Mouse (Mus musculus): ENCODE data around the gene Pdzrn3. TPM values are rescaled to one million over a fixed set of nuclear protein-coding genes. Genes with fewer than 3 reads are reported as not detected.
A peak's percentile ranks its signal among the peaks of the same experiment; 100 is the strongest.

The Pdzrn3 gene
- polyA plus RNA-seq, 1 experiment, result 11.2 TPM

GRCm38 (mm10) chr6:101382891-101383290 lies 5.2 kb upstream of the Pdzrn3 start:
- WGBS, result 78% methylated on average over 4 of the region's 4 CpGs
- Histone ChIP-seq H3K27ac (ENCODE audit: insufficient read depth, low read depth, low read length) (no peak overlapping the region), H3K4me1 (ENCODE audit: control insufficient read depth, insufficient read depth, insufficient read length, low read length) (no peaks in the 10 kb centered on the region), H3K4me3 (ENCODE audit: low read depth, low read length) (no peak overlapping the region), H3K27me3 (ENCODE audit: control insufficient read depth, insufficient read depth, low read length) (peaks cover 5% of the 10 kb centered on the region), H3K36me3 (ENCODE audit: control insufficient read depth, insufficient read depth, low read length) (no peaks in the 10 kb centered on the region)
- no peak for TF ChIP-seq POLR2A (IDR thresholded peaks at IDR 0.05; ENCODE audit: low read depth, low read length)
- no peak for TF ChIP-seq CTCF (IDR thresholded peaks at IDR 0.05; ENCODE audit: extremely low read depth, insufficient read length, insufficient replicate concordance, low read depth, low read length)

- 72% methylated on average over 3 of the region's 3 CpGs for WGBS
- no peaks in the 10 kb centered on the region for H3K36me3 ChIP-seq (ENCODE audit: control insufficient read depth, insufficient read depth, low read length)
- H3K4me3 ChIP-seq (ENCODE audit: low read depth, low read length), result no peak overlapping the region
- no peak overlapping the region for H3K27ac ChIP-seq (ENCODE audit: insufficient read depth, low read depth, low read length)
- TF ChIP-seq CTCF (IDR thresholded peaks at IDR 0.05; ENCODE audit: extremely low read depth, insufficient read length, insufficient replicate concordance, low read depth, low read length) (no peak), POLR2A (IDR thresholded peaks at IDR 0.05; ENCODE audit: low read depth, low read length) (no peak)
- H3K4me1 ChIP-seq (ENCODE audit: control insufficient read depth, insufficient read depth, insufficient read length, low read length), result 0 out of 2 replicates have a peak, but pooled peaks cover 4% of the 10 kb centered on the region
- H3K27me3 ChIP-seq (ENCODE audit: control insufficient read depth, insufficient read depth, low read length), result peaks cover 11% of the 10 kb centered on the region
Observed at GRCm38 (mm10) chr6:101379546-101379945, 1.8 kb upstream of the Pdzrn3 start.

- Histone ChIP-seq H3K4me1 (ENCODE audit: control insufficient read depth, insufficient read depth, insufficient read length, low read length) (peaks cover 4% of the 10 kb centered on the region; the same call in 1 of the 2 replicates), H3K36me3 (ENCODE audit: control insufficient read depth, insufficient read depth, low read length) (no peaks in the 10 kb centered on the region), H3K27me3 (ENCODE audit: control insufficient read depth, insufficient read depth, low read length) (peaks cover 11% of the 10 kb centered on the region), H3K27ac (ENCODE audit: insufficient read depth, low read depth, low read length) (no peak overlapping the region; the same call in 1 of the 2 replicates), H3K4me3 (ENCODE audit: low read depth, low read length) (peak overlapping the region; percentile 78)
- TF ChIP-seq CTCF (IDR thresholded peaks at IDR 0.05; ENCODE audit: extremely low read depth, insufficient read length, insufficient replicate concordance, low read depth, low read length), result no peak
- peak; percentile 73 for TF ChIP-seq POLR2A (IDR thresholded peaks at IDR 0.05; ENCODE audit: low read depth, low read length)
- WGBS, result 3% methylated on average over 29 of the region's 29 CpGs
Observed at GRCm38 (mm10) chr6:101377935-101378609, 375 bp upstream of the Pdzrn3 start.

- Histone ChIP-seq H3K27ac (ENCODE audit: insufficient read depth, low read depth, low read length) (peak overlapping the region; percentile 20; the same call in 1 of the 2 replicates), H3K27me3 (ENCODE audit: control insufficient read depth, insufficient read depth, low read length) (peaks cover 11% of the 10 kb centered on the region), H3K4me1 (ENCODE audit: control insufficient read depth, insufficient read depth, insufficient read length, low read length) (peaks cover 4% of the 10 kb centered on the region; the same call in 1 of the 2 replicates), H3K4me3 (ENCODE audit: low read depth, low read length) (peak overlapping the region; percentile 78), H3K36me3 (ENCODE audit: control insufficient read depth, insufficient read depth, low read length) (no peaks in the 10 kb centered on the region)
- TF ChIP-seq POLR2A (IDR thresholded peaks at IDR 0.05; ENCODE audit: low read depth, low read length) (no peak), CTCF (IDR thresholded peaks at IDR 0.05; ENCODE audit: extremely low read depth, insufficient read length, insufficient replicate concordance, low read depth, low read length) (no peak)
- WGBS, result 17% methylated on average over 10 of the region's 10 CpGs
Observed at GRCm38 (mm10) chr6:101376511-101377166, 1.1 kb downstream of the Pdzrn3 start.

- Histone ChIP-seq H3K27ac (ENCODE audit: insufficient read depth, low read depth, low read length) (0 out of 2 replicates have a peak overlapping the region, but pooled peaks have one; percentile 20), H3K4me3 (ENCODE audit: low read depth, low read length) (peak overlapping the region; percentile 78), H3K4me1 (ENCODE audit: control insufficient read depth, insufficient read depth, insufficient read length, low read length) (peaks cover 4% of the 10 kb centered on the region; the same call in 1 of the 2 replicates), H3K36me3 (ENCODE audit: control insufficient read depth, insufficient read depth, low read length) (no peaks in the 10 kb centered on the region), H3K27me3 (ENCODE audit: control insufficient read depth, insufficient read depth, low read length) (peaks cover 11% of the 10 kb centered on the region)
- TF ChIP-seq POLR2A (IDR thresholded peaks at IDR 0.05; ENCODE audit: low read depth, low read length) (no peak), CTCF (IDR thresholded peaks at IDR 0.05; ENCODE audit: extremely low read depth, insufficient read length, insufficient replicate concordance, low read depth, low read length) (no peak)
- 28% methylated on average over 10 of the region's 10 CpGs for WGBS
Observed at GRCm38 (mm10) chr6:101376049-101376448, 1.6 kb downstream of the Pdzrn3 start.

GRCm38 (mm10) chr6:101374721-101375120 lies 3.0 kb downstream of the Pdzrn3 start:
- no peaks in the 10 kb centered on the region for H3K36me3 ChIP-seq (ENCODE audit: control insufficient read depth, insufficient read depth, low read length)

GRCm38 (mm10) chr6:101374186-101374585 lies 3.5 kb downstream of the Pdzrn3 start:
- Histone ChIP-seq H3K36me3 (ENCODE audit: control insufficient read depth, insufficient read depth, low read length) (no peaks in the 10 kb centered on the region), H3K27me3 (ENCODE audit: control insufficient read depth, insufficient read depth, low read length) (peaks cover 11% of the 10 kb centered on the region), H3K4me1 (ENCODE audit: control insufficient read depth, insufficient read depth, insufficient read length, low read length) (peaks cover 4% of the 10 kb centered on the region; the same call in 1 of the 2 replicates), H3K4me3 (ENCODE audit: low read depth, low read length) (no peak overlapping the region; the same call in 1 of the 2 replicates), H3K27ac (ENCODE audit: insufficient read depth, low read depth, low read length) (peak overlapping the region; percentile 77)
- no peak for TF ChIP-seq POLR2A (IDR thresholded peaks at IDR 0.05; ENCODE audit: low read depth, low read length)
- TF ChIP-seq CTCF (IDR thresholded peaks at IDR 0.05; ENCODE audit: extremely low read depth, insufficient read length, insufficient replicate concordance, low read depth, low read length), result no peak
- WGBS, result 48% methylated on average over 1 of the region's 1 CpGs

More at GRCm38 (mm10) chr6:101374721-101375120, 3.0 kb downstream of the Pdzrn3 start:
- H3K4me3 ChIP-seq (ENCODE audit: low read depth, low read length), result peak overlapping the region; percentile 51
- H3K27ac ChIP-seq (ENCODE audit: insufficient read depth, low read depth, low read length), result peak overlapping the region; percentile 74; the same call in 1 of the 2 replicates
- H3K27me3 ChIP-seq (ENCODE audit: control insufficient read depth, insufficient read depth, low read length), result peaks cover 11% of the 10 kb centered on the region
- WGBS, result 5% methylated on average over 7 of the region's 7 CpGs
- peaks cover 4% of the 10 kb centered on the region; the same call in 1 of the 2 replicates for H3K4me1 ChIP-seq (ENCODE audit: control insufficient read depth, insufficient read depth, insufficient read length, low read length)
- TF ChIP-seq POLR2A (IDR thresholded peaks at IDR 0.05; ENCODE audit: low read depth, low read length) (no peak), CTCF (IDR thresholded peaks at IDR 0.05; ENCODE audit: extremely low read depth, insufficient read length, insufficient replicate concordance, low read depth, low read length) (no peak)

All from small intestine, adult 2 months (tissue).